Mouse (Mus musculus) kidney, adult 9 months (tissue): ENCODE measurements around the gene Defb19.

Experiments used
- DNase-seq: peaks from one replicate; pipeline ENCODE4 v3.0.0; 2022

The Defb19 gene

GRCm38 (mm10) chr2:152580107-152580506 lies at the start of gene Defb19:
Gene Defb19 (minus strand): TSS chr2:152580312.
- peak; percentile 28 for DNase-seq

- no peak for DNase-seq
These were observed 49.8 kb upstream of the Defb19 start for GRCm38 (mm10) chr2:152629904-152630303.

- no peak for DNase-seq
These were observed 49.1 kb upstream of the Defb19 start for GRCm38 (mm10) chr2:152629239-152629638.

- no peak for DNase-seq
These were observed 48.0 kb upstream of the Defb19 start for GRCm38 (mm10) chr2:152628066-152628465.

GRCm38 (mm10) chr2:152626774-152627591 lies 46.9 kb upstream of the Defb19 start, which contains the start of gene Rem1:
Gene Rem1 (plus strand): TSS chr2:152626951.
- no peak for DNase-seq

GRCm38 (mm10) chr2:152625256-152625655 lies 45.1 kb upstream of the Defb19 start:
- no peak for DNase-seq

- DNase-seq: no peak
These were observed 44.5 kb upstream of the Defb19 start for GRCm38 (mm10) chr2:152624566-152624965.

- DNase-seq: no peak
These were observed 42.8 kb upstream of the Defb19 start, which contains the start of gene Defb25 for GRCm38 (mm10) chr2:152622953-152623352. Gene Defb25 (minus strand): TSS chr2:152623053.

GRCm38 (mm10) chr2:152622151-152622550 lies 42.0 kb upstream of the Defb19 start:
- DNase-seq: no peak

- no peak for DNase-seq
These were observed 40.4 kb upstream of the Defb19 start for GRCm38 (mm10) chr2:152620367-152621134.

- no peak for DNase-seq
These were observed 37.3 kb upstream of the Defb19 start for GRCm38 (mm10) chr2:152617374-152617773.

GRCm38 (mm10) chr2:152616470-152616869 lies 36.4 kb upstream of the Defb19 start:
- DNase-seq: no peak

GRCm38 (mm10) chr2:152615563-152615962 lies 35.5 kb upstream of the Defb19 start:
- peak; percentile 77 for DNase-seq

GRCm38 (mm10) chr2:152612193-152612592 lies 32.1 kb upstream of the Defb19 start:
- DNase-seq: no peak

- DNase-seq: no peak
These were observed 28.6 kb upstream of the Defb19 start for GRCm38 (mm10) chr2:152608719-152609118.

- no peak for DNase-seq
These were observed 27.6 kb upstream of the Defb19 start for GRCm38 (mm10) chr2:152607746-152608145.

GRCm38 (mm10) chr2:152604057-152604456 lies 23.9 kb upstream of the Defb19 start, which contains the start of gene Defb36:
Gene Defb36 (plus strand): TSS chr2:152604327.
- peak; percentile 84 for DNase-seq

GRCm38 (mm10) chr2:152601275-152601960 lies 21.3 kb upstream of the Defb19 start:
- DNase-seq: no peak

GRCm38 (mm10) chr2:152600076-152600475 lies 20.0 kb upstream of the Defb19 start:
- no peak for DNase-seq

GRCm38 (mm10) chr2:152599299-152599698 lies 19.2 kb upstream of the Defb19 start, which contains the start of gene Defb45:
Gene Defb45 (minus strand): TSS chr2:152599399.
- no peak for DNase-seq

- no peak for DNase-seq
These were observed 8.9 kb upstream of the Defb19 start for GRCm38 (mm10) chr2:152589021-152589420.

GRCm38 (mm10) chr2:152588450-152588849 lies 8.3 kb upstream of the Defb19 start:
- no peak for DNase-seq
